Mouse (Mus musculus) lung, postnatal 25 days (tissue): ENCODE measurements around the gene Gm49361.
"Not testable (repeated sequence)": the region's sequence is repeated elsewhere in the genome, so short reads cannot be mapped to it uniquely, and the experiment has no call there.

Experiments
- DNase-seq: peaks from one replicate; pipeline ENCODE4 v3.0.0; 2022; ENCODE audit warnings: low spot score

Gene Gm49361

GRCm38 (mm10) chr14:57746001-57746771, at the start of gene Gm49361:
Gene Gm49361, minus strand, starts transcription at chr14:57746103.
- DNase-seq: peak; percentile 96

GRCm38 (mm10) chr14:57791171-57791570, 45.3 kb upstream of the Gm49361 start:
- no peak for DNase-seq

- DNase-seq: no peak
Measured at GRCm38 (mm10) chr14:57789759-57790158, 43.9 kb upstream of the Gm49361 start.

GRCm38 (mm10) chr14:57789311-57789710, 43.4 kb upstream of the Gm49361 start:
- DNase-seq: no peak

GRCm38 (mm10) chr14:57787406-57787805, 41.5 kb upstream of the Gm49361 start:
- DNase-seq: no peak

- no peak for DNase-seq
Measured at GRCm38 (mm10) chr14:57772157-57772815, 26.4 kb upstream of the Gm49361 start.

- DNase-seq: no peak
Measured at GRCm38 (mm10) chr14:57769102-57769501, 23.2 kb upstream of the Gm49361 start.

- no peak for DNase-seq
Measured at GRCm38 (mm10) chr14:57760447-57761412, 14.8 kb upstream of the Gm49361 start.

- no peak for DNase-seq
Measured at GRCm38 (mm10) chr14:57758237-57758636, 12.3 kb upstream of the Gm49361 start, which contains the start of gene Lats2. Gene Lats2, minus strand, starts transcription at chr14:57758388.

GRCm38 (mm10) chr14:57756094-57756493, 10.2 kb upstream of the Gm49361 start:
- DNase-seq: no peak

GRCm38 (mm10) chr14:57755661-57756060, 9.8 kb upstream of the Gm49361 start:
- no peak for DNase-seq

GRCm38 (mm10) chr14:57753351-57753992, 7.6 kb upstream of the Gm49361 start:
- no peak for DNase-seq

GRCm38 (mm10) chr14:57751006-57751405, 5.1 kb upstream of the Gm49361 start:
- not testable (repeated sequence) for DNase-seq

GRCm38 (mm10) chr14:57749501-57749900, 3.6 kb upstream of the Gm49361 start:
- no peak for DNase-seq

- peak; percentile 61 for DNase-seq
Measured at GRCm38 (mm10) chr14:57745291-57745969, 473 bp downstream of the Gm49361 start.

GRCm38 (mm10) chr14:57744547-57744946, 1.4 kb downstream of the Gm49361 start:
- no peak for DNase-seq

GRCm38 (mm10) chr14:57740651-57741050, 5.3 kb downstream of the Gm49361 start:
- no peak for DNase-seq

- no peak for DNase-seq
Measured at GRCm38 (mm10) chr14:57737089-57737488, 8.8 kb downstream of the Gm49361 start.

GRCm38 (mm10) chr14:57736141-57736540, 9.8 kb downstream of the Gm49361 start:
- DNase-seq: no peak

- DNase-seq: no peak
Measured at GRCm38 (mm10) chr14:57732668-57733293, 13.1 kb downstream of the Gm49361 start.

- DNase-seq: peak; percentile 78
Measured at GRCm38 (mm10) chr14:57730527-57730926, 15.4 kb downstream of the Gm49361 start.
